ENCODE assay signal across 8 mouse cellular contexts in genomic region chr13:97008266-97009153, GRCm38 (mm10). TPM values are rescaled to one million over a fixed set of nuclear protein-coding genes. Genes with fewer than 3 reads are reported as not detected.
DNase-seq lines count a peak whose midpoint lies in the region; ATAC-seq lines count a peak whose summit lies in the region.

No protein-coding gene starts in this region.

- H3K4me1 ChIP-seq in kidney, embryonic 15.5 days: peaks cover 12% of the 10 kb centered on the region

- no peaks in the 10 kb centered on the region for H3K9me3 ChIP-seq in kidney, embryonic 15.5 days (replicated peaks)

- H3K27ac ChIP-seq in kidney, embryonic 15.5 days: 0 out of 2 replicates have a peak overlapping the region, but pooled peaks have one; percentile 37

- H3K4me3 ChIP-seq in kidney, embryonic 15.5 days (replicated peaks): peak overlapping the region; percentile 48

- peak; percentile 79 for ATAC-seq in frontal cortex, adult (ENCODE audit: low TSS enrichment)
- ATAC-seq in kidney, embryonic 15.5 days (replicated peaks; ENCODE audit: low FRiP score): peak; percentile 78

- WGBS in kidney, embryonic 15.5 days: under 1% methylated on average over 19 of the region's 19 CpGs

- H3K9ac ChIP-seq in kidney, embryonic 15.5 days: peak overlapping the region; percentile 45

- H3K36me3 ChIP-seq in kidney, embryonic 15.5 days: no peaks in the 10 kb centered on the region

- peak; percentile 22 to 26 for DNase-seq in spleen, postnatal 10 days (ENCODE audit: low spot score in 2 of 2)
- no peak for DNase-seq in spleen, postnatal 36 days (ENCODE audit: low spot score in 2 of 2)
- peak; percentile 51 for DNase-seq in cerebellum, adult 9-10 months
- peak; percentile 61 for DNase-seq in liver
- peak; percentile 57 for DNase-seq in naive thymus-derived CD4-positive, alpha-beta T cell, adult 2 months (ENCODE audit: low read depth)
- no peak for DNase-seq in T-cell, adult 2 months (ENCODE audit: low spot score)

- H3K4me2 ChIP-seq in kidney, embryonic 15.5 days: peak overlapping the region; percentile 87

- no peaks in the 10 kb centered on the region for H3K27me3 ChIP-seq in kidney, embryonic 15.5 days

RNA-seq across cellular contexts. Expression of gene 1700029F12Rik, which starts 25.7 kb away (rescaled TPM):
- polyA plus RNA-seq in kidney, embryonic 15.5 days (2015; fragmentation: Nextera tagmentation; extraction: Ambion mirVana): not detected in 2 replicates

RNA-seq across cellular contexts. Expression of gene Fam169a, which starts 58.6 kb away (rescaled TPM):
- polyA plus RNA-seq in kidney, embryonic 15.5 days (2015; fragmentation: Nextera tagmentation; extraction: Ambion mirVana): 3.0 and 3.4 TPM in 2 replicates

Comparison
In these comparisons a context has a peak if more than half of its experiments do, and no peak if none do; other contexts are left out.
1. DNase-seq: peak in spleen, postnatal 10 days (2 of 2), cerebellum, adult 9-10 months (single experiment), liver (single experiment) and naive thymus-derived CD4-positive, alpha-beta T cell, adult 2 months (single experiment); none in spleen, postnatal 36 days (0 of 2) and T-cell, adult 2 months (single experiment).